Mouse (Mus musculus): ENCODE data around the gene Srebf1.

GRCm38 (mm10) chr11:60220291-60220804 is 2.0 kb downstream of the Srebf1 start:
- TF ChIP-seq HCFC1 (IDR thresholded peaks at IDR 0.05; ENCODE audit: low read depth, low read length) (peak; percentile 76), MEF2A (IDR thresholded peaks at IDR 0.05; ENCODE audit: borderline replicate concordance, low read depth, low read length) (peak; percentile 39; the same call in 1 of the 2 replicates), USF1 (IDR thresholded peaks at IDR 0.05; ENCODE audit: low read depth, low read length) (no peak), POLR2A (IDR thresholded peaks at IDR 0.05; ENCODE audit: low read depth, low read length) (peak; percentile 95)

Data from CH12.LX (cell line).